Mouse (Mus musculus) bone marrow, adult 2 months (tissue): ENCODE results near the gene Asxl2.

ENCODE experiments used
- CTCF ChIP-seq: fragments of 200-500 bp; IDR thresholded peaks from 2 replicates; pipeline ENCODE4 v1.5.1; 2011; ENCODE audit warnings: low read length, control low read depth; ENCODE audit not compliant: control insufficient read depth, insufficient read depth
- POLR2A ChIP-seq: fragments of 200-500 bp; IDR thresholded peaks from 2 replicates; pipeline ENCODE4 v1.6.1; 2011; ENCODE audit warnings: low read depth, mild to moderate bottlenecking, control low read depth, low read length, borderline replicate concordance; ENCODE audit not compliant: control insufficient read depth

- TF ChIP-seq POLR2A, result no peak
- TF ChIP-seq CTCF, result no peak
These were observed 6.1 kb upstream of the Asxl2 start for GRCm38 (mm10) chr12:3420519-3420918.
